Mouse (Mus musculus): Measurements from ENCODE around the gene Nsun6.

Nsun6 gene
- long read RNA-seq, experiment 1, transcript Nsun6-201 (11 exons, 2,897 nt): major isoform, 5 of 7 reads
- long read RNA-seq, experiment 1, partial matches to known transcripts: 0 of 7 reads
- long read RNA-seq, experiment 1, other reads (novel, unspliced or antisense): 1 of 7 reads
- long read RNA-seq, experiment 2, transcript Nsun6-201 (11 exons, 2,897 nt): major isoform, 5 of 7 reads
- long read RNA-seq, experiment 2, partial matches to known transcripts: 1 of 7 reads
- long read RNA-seq, experiment 2, other reads (novel, unspliced or antisense): 0 of 7 reads

DNA sequence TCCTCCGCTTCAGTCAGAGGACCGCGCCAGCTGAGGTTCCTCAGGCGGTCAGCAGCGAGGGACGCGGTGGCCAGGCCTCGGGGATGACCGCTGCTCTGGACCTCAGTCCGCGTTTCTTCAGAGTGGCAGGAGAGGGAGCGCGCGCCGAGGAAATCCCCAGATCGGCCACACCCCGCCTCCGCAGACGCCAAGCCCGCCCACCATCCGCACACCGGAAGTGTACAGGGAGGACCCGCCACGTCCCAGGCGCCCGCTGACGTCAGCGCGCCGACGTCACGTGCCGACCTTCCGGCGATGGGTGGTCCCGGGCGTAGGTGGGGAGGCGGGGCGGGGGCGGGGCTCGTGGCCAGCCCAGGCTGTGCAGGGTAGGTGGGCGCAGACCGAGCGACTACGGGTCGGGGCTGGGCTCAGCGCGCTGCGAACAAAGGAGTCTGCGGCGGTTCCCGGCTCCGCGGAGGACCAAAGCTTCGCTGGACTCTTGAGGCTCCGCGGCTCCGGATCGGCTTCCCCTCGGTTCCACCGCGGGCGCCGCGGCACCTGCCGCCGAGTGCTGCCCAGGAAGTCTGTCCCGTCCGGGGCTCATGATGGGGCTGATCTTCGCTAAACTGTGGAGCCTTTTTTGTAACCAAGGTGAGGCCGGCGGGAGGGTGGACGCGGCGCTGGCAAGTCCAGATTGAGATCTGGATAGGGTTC, at the start of gene Nsun6:
Gene Nsun6, minus strand, starts transcription at position 125 of the 693 bp plus-strand sequence.
- intact Hi-C loops (cut with DNase I): no loop called here

DNA sequence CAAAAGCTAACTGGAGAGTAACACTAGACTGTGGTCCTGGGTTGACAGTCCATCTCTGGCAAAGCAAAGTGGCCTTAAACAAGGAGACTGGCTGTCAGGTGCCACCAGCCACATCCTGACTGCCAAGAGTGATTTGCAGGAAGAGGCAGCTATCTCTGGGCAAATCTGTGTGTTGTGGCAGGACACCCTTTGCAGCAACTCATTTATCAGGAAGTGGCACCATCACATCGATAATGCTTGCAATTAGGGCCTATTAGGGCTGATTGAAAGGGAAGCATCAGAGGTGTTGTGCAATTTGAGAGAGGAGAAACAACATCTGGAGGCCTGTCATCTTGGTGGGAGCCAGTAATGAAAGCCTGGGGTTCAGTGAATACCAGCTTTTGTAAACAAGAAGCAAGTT, 49.5 kb upstream of the Nsun6 start:
- intact Hi-C loops (cut with DNase I): no loop called here

DNA sequence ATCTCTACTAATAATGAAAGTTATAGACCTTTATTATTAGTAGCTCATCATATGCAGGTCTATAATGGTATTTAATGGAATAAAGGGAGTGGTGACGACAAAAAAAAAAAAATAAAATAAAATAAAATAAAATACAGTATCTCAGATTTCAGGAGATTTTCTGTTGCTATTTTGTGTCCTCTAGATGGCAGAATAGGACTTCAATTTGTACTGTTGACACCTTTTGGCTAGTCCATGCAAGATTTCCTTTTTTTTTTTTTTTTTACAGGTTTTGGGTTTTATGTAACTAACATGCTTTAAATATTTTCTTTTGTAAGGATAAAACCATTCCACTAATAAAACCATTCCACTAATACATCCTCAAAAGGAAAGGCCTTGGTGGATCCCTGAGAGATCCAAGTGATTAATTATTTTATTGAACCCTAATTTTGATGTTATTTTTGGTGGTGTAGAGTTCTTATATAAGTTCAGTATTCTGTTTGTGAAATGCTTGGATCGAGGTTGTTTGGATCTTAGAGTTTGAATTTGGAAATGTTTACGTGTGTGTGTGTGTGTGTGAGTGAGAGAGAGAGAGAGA, 41.7 kb upstream of the Nsun6 start:
- intact Hi-C loops (cut with DNase I): loop anchor here (5.0 kb wide), 2 partner anchors 1216 to 1816 kb away; no protein-coding TSS in a partner anchor

DNA sequence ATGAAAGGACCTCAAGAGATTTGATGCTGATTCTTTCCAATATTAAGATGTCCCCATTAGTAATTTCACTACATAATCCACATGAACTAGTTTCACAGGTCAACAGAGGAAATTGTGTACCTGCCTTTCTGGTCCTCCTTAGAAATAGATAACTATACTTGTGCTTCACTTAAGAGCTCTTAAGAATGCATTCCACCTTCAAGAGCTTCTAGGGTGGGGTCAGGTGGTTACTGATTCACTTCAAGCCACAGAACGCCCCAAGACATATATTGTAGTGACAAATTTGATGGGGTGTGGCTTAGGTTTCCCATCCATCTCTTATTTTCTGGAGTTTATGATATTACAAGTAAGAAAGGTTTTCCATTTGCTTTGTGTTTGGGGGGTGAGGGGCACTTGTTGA, 32.4 kb upstream of the Nsun6 start:
- intact Hi-C loops (cut with DNase I): no loop called here

DNA sequence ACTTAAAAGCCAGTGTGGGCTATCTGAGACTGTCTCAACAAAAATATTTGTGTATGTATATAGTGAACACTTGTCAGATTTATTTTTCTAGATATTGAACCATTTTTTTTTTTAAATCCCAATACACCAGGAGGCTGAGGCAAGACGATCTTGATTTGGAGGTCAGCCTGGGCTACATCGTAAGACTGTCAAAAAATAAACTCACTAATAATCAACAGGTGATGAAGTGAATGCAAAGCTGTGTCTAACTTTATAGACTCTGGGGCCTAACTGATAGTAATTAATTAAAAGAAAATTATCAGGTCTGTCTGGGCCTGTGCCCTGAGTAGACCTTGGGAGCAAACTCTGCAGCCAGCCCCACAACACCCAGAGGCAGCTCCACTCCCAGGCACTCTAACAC, 28.8 kb upstream of the Nsun6 start:
- intact Hi-C loops (cut with DNase I): no loop called here

DNA sequence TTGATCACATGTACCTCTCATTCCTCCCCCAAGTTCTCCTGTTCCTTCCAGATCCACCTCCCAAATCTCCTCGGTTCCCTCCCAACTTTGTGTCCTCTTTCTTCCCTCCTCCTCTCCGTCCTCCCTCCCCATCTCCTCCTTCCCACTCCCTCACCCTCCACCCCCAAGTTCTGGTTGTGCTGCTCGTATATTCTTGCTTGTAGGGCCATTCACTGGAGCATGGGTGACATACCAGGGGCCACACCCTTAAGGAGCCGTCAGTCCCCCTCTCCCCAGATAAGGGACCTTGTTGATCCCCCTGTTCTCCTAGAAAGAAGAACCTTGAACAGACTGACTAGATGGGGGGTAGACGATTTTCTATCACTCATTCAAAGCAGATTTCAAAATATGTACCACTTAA, 12.2 kb upstream of the Nsun6 start:
- intact Hi-C loops (cut with DNase I): no loop called here

DNA sequence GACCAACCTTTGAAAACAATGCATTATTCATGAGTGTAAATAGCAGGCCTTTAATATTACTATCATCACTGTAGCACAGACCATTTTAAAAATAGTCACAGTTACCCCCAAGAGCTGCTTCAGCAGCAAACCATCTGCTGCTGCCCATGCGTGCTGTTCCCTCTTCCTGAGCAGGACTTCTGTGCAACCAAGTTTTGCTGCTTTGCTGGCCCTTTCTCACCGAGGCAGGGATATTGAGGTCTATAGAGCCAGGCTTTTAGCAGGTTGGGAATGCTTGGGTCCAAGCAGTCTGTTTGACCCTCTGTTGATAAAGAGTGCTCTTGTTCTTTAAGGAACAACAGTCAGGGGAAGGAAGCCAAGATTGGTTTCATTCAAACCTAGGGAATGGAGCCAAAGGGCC, 10.6 kb upstream of the Nsun6 start:
- intact Hi-C loops (cut with DNase I): no loop called here

DNA sequence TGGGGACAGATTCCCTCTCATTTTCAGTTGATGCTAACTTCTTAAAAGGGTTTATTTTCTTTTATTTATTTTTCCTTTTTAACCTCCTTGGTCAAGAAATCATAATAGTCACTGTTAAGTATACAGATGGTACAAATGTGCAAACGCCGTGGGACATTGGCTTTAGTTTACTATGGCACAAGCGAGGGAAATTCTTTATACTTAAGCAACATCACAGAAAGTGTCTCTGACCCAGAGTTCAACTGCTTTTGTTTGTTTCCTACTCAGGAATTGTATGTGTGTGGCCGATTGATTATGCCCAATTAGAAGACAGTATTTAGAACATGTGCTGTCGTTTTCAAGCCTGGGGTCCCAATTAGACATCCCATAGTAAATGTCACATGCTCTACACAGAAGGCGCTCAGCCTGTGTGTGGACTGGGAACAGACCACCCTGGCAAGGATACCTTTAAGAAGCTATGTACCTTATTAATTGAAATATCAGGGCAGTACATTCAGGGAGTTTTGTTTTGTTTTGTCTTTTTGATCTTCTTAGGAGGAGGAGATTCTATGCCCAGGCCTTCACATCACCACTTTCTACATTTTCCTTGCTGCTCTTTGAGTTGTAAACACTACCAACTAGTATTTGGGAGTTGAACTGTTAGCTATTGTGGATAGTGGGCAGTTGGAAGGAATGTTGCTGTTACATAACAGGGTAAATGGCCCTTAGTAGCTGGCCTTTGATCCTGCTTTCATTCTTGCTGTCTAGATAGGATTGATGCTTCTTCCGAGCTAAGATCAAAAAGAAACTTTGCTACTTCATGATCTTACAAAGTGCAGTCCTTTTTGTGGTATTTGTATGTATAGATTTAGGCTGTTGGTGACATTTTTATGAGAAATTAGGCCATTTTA, 9.8 kb upstream of the Nsun6 start:
- intact Hi-C loops (cut with DNase I): no loop called here

DNA sequence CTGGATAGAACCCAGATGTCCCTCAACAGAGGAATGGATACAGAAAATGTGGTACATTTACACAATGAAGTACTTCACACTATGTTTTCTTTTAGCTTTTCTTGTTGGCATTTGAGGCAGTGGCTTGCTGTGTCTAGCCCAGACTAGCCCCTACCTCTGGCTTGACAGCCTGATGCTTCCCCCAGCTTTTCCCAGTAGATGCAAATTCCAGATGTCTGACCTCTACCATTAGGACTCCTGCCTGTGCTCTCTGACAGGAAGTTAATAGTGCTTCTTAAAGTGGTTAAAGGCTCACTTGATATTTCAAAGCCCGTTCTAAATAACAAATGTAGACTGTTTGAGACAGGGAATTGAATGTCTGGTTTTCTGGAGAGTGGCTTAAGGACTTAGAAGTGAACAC, 8.9 kb upstream of the Nsun6 start:
- intact Hi-C loops (cut with DNase I): no loop called here

DNA sequence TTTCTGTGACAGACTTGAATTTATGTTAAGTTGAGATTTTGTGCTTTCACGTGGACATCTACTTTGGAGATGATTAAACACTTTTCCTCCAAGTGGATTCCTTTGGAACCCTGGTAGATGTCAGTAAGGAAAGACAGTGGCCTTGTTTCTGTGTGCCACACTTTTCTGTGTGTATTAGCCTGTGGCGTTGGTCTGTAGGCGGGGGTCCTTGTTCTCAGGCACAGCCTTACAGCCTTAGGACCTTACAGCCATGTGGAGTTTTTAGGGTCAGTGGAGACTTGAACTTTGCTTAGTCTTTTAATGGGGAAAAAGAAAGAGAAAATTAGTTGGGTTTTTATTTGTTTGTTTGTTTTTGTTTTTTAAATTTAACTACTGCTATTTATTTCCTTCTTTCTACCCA, 6.0 kb upstream of the Nsun6 start:
- intact Hi-C loops (cut with DNase I): no loop called here

DNA sequence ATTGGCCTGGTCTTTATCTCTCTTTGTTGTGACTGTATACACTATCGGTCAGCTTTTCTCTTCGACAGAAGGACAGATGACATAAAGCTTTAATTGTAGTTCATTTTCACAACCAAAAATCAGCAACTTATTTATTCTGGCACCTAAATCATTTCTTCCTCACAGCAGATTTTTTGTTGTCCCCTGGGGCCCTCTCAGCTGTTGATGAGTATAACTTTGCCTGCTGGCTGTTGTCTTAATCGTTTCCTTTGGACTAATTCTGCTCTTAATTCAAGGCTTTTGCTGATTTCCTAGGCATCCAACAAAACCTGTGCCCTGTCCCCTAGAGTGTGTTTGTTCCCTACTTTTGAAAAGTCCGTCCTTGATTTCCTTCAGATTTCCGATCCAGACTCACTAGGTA, 3.4 kb upstream of the Nsun6 start:
- intact Hi-C loops (cut with DNase I): no loop called here

DNA sequence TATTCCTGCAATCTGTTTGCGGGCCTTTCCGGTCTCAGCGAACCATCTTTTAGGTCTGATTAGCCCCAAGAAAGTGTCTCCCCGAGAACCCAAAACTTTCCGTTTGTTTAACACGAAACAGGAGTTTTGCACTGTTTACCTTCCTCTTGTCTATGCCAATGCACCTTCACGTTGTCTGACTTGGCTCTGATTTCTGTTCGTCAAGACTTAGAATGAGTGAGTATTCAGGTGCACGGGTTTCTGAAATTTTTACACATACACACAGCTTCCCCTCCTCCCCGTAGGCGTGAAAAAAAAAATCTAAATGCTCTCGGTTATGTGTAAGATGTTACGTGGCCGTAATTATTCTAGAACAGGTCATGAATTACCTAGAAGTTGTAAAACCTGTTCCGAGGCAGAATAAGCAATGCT, 877 bp upstream of the Nsun6 start:
- intact Hi-C loops (cut with DNase I): no loop called here

DNA sequence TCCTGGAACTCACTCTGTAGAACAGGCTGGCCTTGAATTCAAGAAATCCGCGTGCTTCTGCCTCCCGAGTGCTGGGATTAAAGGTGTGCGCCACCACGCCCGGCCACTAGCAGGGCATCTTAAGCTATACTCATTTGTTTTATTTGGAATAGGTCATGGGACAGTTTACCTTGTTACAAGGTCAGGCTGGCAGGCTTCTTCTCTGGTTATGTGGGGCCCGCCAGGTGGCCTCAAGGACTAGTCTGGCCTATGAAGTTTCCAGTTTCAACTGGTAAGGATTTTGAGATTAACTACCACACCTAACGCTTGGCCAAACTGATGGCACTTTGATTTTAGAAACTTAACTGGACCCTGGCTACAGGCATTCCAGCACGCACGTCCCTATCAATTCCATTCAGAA, 373 bp downstream of the Nsun6 start:
- intact Hi-C loops (cut with DNase I): no loop called here

DNA sequence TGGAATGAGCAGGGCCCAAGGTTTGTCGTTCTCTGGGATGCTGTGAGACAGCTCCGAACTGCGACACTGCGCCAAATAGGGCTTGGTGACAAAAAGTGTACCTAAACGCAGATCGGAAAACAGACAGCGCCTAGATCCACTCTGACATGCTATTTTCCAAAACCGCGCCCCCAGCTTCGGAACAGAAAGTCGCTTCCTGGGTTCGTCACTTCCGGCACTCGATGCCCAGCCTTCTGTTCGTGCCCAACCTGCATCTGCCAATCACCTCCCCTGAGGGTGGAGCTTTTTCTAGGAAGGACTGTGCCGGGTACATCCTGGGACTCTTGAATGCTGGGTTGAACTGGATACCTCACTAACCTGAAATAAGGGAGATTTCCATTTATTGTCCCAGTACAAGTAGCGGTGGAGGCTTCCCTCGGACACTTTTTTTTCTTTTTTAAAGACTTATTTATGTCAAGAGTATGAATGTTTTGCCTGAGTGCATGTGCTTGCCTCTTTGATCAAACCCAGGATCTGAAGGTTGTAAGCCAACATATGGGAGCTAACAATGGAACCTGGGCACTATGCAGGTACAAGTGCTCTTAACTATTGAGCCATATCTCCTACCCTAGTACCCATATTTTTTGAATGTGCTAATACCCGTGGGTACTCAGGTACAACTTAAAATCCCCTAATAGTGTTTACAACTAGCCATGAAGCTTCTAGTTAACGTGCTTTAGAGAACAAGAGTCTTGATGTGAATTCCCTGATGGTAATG, 5.6 kb downstream of the Nsun6 start, which contains the start of gene Arl5b:
Gene Arl5b, plus strand, starts transcription at position 279 of the 757 bp plus-strand sequence.
- intact Hi-C loops (cut with DNase I): no loop called here

DNA sequence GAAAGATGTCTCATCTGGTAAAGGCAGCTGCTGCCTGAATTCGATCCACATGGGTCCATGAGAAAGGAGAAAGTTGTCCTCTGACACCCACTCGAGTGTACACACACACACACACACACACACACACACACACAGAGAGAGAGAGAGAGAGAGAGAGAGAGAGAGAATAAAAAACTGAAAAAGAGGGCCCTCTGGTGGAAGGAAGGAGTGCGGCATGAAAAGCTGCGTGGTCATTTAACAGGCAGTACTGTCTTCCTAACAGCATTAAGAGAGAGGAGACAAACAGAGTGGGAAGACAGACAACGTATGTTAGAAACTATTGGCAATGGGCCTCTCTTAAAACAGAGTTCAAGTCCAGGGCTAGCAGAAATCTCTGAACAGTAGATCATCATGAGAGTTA, 14.5 kb downstream of the Nsun6 start:
- intact Hi-C loops (cut with DNase I): no loop called here

DNA sequence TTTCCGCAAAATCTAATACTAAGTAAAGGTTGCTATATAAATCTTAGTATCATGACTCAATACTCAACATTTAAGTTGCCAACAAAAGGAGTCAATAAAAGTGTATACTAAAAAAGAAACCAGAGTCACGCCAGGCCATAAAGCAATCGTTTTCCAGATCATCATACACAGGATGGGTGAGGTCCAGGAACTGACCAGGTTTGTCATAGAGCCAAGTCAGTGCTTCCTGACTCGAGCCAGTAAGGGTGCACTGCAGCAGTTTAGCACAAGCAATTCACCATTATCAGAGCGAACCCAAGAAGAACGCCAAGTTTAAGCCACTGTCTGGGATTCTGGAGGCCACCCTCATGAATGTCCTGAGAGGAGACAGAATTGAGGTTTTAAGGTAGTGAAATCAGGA, 16.2 kb downstream of the Nsun6 start:
- intact Hi-C loops (cut with DNase I): no loop called here

DNA sequence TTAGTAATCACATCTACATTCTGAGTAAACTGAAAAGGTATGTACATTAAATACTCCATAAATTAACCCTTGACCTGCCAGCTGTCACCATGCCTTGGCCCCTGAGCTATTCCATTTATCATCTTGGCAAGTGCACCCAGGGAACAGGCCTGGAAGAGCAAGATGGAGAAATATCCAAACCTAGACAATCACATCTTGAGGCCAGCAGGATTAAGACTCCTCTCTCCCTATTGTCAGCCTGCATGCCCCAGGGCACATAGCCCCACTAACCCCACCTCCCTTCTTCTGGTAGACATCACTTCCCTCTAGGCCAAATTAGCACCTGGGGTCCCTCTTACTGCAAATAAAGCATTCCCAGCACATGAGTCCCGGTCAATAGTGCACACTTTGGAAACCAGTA, 27.1 kb downstream of the Nsun6 start:
- intact Hi-C loops (cut with DNase I): no loop called here

DNA sequence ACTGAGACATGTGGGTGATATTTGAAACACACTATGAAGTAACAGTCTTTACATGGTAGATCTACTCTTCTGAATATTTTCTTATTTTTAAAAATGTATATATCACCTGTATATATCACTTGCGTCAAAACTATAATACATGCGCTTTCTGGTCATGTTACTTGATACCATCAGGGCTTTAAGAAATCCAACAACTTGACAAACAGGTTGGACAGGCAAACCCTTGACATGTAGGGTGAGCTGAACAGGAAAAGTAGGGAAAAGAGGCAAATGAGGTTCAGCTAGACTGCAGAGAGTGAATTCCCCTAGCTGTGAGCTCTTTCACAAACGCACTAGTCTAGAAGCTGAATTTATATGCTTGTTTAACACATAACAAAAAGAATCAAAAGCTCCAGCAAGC, 28.1 kb downstream of the Nsun6 start:
- intact Hi-C loops (cut with DNase I): no loop called here

DNA sequence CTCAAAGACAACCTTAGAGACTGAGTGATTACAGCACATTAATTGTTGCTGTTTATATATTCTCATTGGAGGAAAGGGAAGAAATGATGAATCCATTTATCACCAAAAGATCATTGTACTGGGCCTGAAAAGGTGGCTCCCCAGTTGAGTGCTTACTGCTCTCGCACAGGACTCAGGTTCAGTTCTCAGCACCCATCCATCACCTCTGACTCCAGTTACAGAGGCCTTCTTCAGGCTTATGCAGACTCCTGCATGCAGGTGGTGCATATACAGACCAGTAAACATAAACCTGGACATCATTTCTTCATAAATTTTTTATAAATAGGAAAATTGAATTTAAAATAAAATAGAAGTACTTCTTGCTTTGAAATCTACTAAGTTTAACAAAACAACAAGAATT, 46.8 kb downstream of the Nsun6 start:
- intact Hi-C loops (cut with DNase I): no loop called here

DNA sequence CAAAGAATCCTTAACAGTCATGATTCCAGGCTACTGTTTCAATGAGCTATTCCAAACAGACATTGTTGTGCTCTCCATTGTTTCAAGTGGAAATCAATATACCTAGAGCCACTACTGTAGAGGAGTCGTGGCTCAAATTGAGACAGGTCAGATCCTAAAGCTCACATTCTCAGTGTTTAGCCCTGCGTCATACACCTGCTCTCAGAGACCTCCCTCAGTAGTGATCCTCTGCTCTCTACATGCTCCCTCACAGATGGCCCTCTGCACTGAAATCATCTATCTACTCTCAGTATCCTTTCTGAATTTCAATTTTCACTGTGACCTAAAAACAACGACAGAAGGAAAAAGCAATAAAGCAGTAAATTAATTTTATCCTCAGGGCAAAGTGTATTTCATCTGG, 47.3 kb downstream of the Nsun6 start:
- intact Hi-C loops (cut with DNase I): no loop called here

DNA sequence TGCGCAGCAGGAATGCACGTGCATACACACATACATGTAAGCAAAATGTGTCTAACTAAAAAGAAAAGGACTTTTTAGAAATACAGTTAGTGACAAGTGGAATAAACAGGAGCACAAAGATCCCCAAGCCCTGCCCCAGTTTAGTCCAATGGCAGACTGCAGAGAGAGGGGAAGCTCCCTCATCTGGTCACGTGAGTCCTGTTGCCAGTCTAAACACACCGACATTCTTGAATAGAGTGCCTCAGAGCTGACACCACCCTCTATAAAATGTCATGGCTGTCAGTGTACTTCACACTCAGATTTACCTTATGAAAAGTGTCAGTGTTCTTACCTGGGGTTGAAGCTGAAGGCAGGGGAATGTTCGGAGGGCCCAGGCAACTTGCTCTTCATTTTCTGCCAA, 57.0 kb downstream of the Nsun6 start:
- intact Hi-C loops (cut with DNase I): no loop called here

Data from adrenal gland (tissue).